10 mouse cellular contexts compared by ENCODE assay signal in the genomic region with DNA sequence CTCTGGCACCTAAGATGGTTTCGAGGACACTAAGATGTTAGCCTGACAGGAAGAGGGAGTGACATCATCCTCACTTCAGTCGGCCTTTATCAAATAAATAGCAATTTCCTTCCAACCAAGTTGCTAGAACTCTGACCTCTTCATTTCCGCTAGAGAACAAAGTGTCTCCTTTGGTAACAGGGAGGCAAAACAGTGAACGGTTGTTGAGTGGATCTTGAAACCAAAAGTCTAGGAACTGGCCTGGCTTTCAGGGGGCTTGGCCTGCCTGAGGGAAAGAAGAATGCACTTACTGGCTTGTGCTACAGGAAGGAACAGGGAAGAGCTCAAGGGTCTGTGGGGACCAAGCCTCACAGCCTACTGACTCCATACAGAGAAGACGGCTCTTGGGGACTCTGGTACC. TPM values are rescaled to one million over a fixed set of nuclear protein-coding genes. Genes with fewer than 3 reads are reported as not detected.
A peak's percentile ranks its signal among the peaks of the same experiment; 100 is the strongest.
DNase-seq lines count a peak whose midpoint lies in the region; ATAC-seq lines count a peak whose summit lies in the region.
"Had no signal": no experiment of that assay in that cellular context is flagged by ENCODE, and none has a peak within 500 bp of the region (broad histone marks: within the 10 kb centered on the region; RNA-seq: fewer than 3 reads in every experiment).

No protein-coding gene starts in this region.

- no peak overlapping the region for H3K9ac ChIP-seq in heart, embryonic 13.5 days
- H3K9ac ChIP-seq in liver, embryonic 15.5 days: no peak overlapping the region
- H3K9ac ChIP-seq in hindbrain, embryonic 12.5 days: no peak overlapping the region

- H3K9me3 ChIP-seq in heart, embryonic 13.5 days: no peaks in the 10 kb centered on the region
- no peaks in the 10 kb centered on the region for H3K9me3 ChIP-seq in liver, embryonic 15.5 days (replicated peaks)
- H3K9me3 ChIP-seq in limb, embryonic 10.5 days (replicated peaks): no peaks in the 10 kb centered on the region
- H3K9me3 ChIP-seq in hindbrain, embryonic 12.5 days (replicated peaks): 0 out of 2 replicates have a peak, but pooled peaks cover 4% of the 10 kb centered on the region

- H3K36me3 ChIP-seq in heart, embryonic 13.5 days: no peaks in the 10 kb centered on the region
- H3K36me3 ChIP-seq in liver, embryonic 15.5 days (replicated peaks): no peaks in the 10 kb centered on the region
- H3K36me3 ChIP-seq in limb, embryonic 10.5 days: no peaks in the 10 kb centered on the region
- 0 out of 2 replicates have a peak, but pooled peaks cover 8% of the 10 kb centered on the region for H3K36me3 ChIP-seq in hindbrain, embryonic 12.5 days

- peak overlapping the region; percentile 70 for H3K27ac ChIP-seq in heart, embryonic 13.5 days (replicated peaks)
- 0 out of 2 replicates have a peak overlapping the region, but pooled peaks have one; percentile 24 for H3K27ac ChIP-seq in liver, embryonic 15.5 days (replicated peaks)
- H3K27ac ChIP-seq in limb, embryonic 10.5 days: no peak overlapping the region
- no peak overlapping the region for H3K27ac ChIP-seq in hindbrain, embryonic 12.5 days

- WGBS in heart, embryonic 13.5 days: 56% methylated on average over 5 of the region's 5 CpGs
- WGBS in liver, embryonic 15.5 days (ENCODE audit: insufficient replicate concordance): 31% methylated on average over 5 of the region's 5 CpGs
- 82% methylated on average over 5 of the region's 5 CpGs for WGBS in limb, embryonic 10.5 days
- WGBS in hindbrain, embryonic 12.5 days: 81% methylated on average over 5 of the region's 5 CpGs

- peak; percentile 23 for DNase-seq in embryo, embryonic 10.5 days (ENCODE audit: low spot score)
- no peak for DNase-seq in embryo, embryonic 9.5 days (ENCODE audit: extremely low spot score)
- DNase-seq in CD4-positive helper T cell, adult 2 months (ENCODE audit: low read depth, low spot score): peak; percentile 68
- no peak for DNase-seq in limb, embryonic 10.5 days (ENCODE audit: low spot score)
- DNase-seq in cerebellum, adult 8-10 months: no peak
- DNase-seq: cerebellum, adult 2 months had no signal

- ATAC-seq in heart, embryonic 13.5 days (ENCODE audit: extremely low read depth, insufficient number of reproducible peaks, low FRiP score, low TSS enrichment): no peak
- no peak for ATAC-seq in liver, embryonic 15.5 days (ENCODE audit: insufficient read depth)
- ATAC-seq in hindbrain, embryonic 12.5 days (ENCODE audit: low FRiP score): no peak
- ATAC-seq: midbrain, embryonic 16.5 days had no signal

- no peak overlapping the region for H3K4me2 ChIP-seq in heart, embryonic 13.5 days
- no peak overlapping the region for H3K4me2 ChIP-seq in liver, embryonic 15.5 days
- H3K4me2 ChIP-seq in hindbrain, embryonic 12.5 days (replicated peaks): no peak overlapping the region

- no peak overlapping the region for H3K4me3 ChIP-seq in heart, embryonic 13.5 days
- H3K4me3 ChIP-seq in liver, embryonic 15.5 days (replicated peaks): no peak overlapping the region
- H3K4me3 ChIP-seq in limb, embryonic 10.5 days: no peak overlapping the region
- no peak overlapping the region for H3K4me3 ChIP-seq in hindbrain, embryonic 12.5 days

- H3K4me1 ChIP-seq in heart, embryonic 13.5 days: peaks cover 47% of the 10 kb centered on the region
- peaks cover 21% of the 10 kb centered on the region for H3K4me1 ChIP-seq in liver, embryonic 15.5 days (replicated peaks)
- H3K4me1 ChIP-seq in limb, embryonic 10.5 days: no peaks in the 10 kb centered on the region
- no peaks in the 10 kb centered on the region for H3K4me1 ChIP-seq in hindbrain, embryonic 12.5 days

- no peaks in the 10 kb centered on the region for H3K27me3 ChIP-seq in heart, embryonic 13.5 days (replicated peaks)
- H3K27me3 ChIP-seq in liver, embryonic 15.5 days: no peaks in the 10 kb centered on the region
- no peaks in the 10 kb centered on the region for H3K27me3 ChIP-seq in limb, embryonic 10.5 days (ENCODE audit: low read depth, poor library complexity, severe bottlenecking)
- H3K27me3 ChIP-seq in hindbrain, embryonic 12.5 days: no peaks in the 10 kb centered on the region

RNA-seq across cellular contexts. Expression of gene Mrpl44, which starts 24.6 kb away (rescaled TPM):
- 43.3 and 49.1 TPM in 2 replicates for polyA plus RNA-seq in heart, embryonic 13.5 days (2015; fragmentation: Nextera tagmentation; extraction: Ambion mirVana)
- 21.8 and 22.9 TPM in 2 replicates for polyA plus RNA-seq in liver, embryonic 15.5 days (2015; fragmentation: Nextera tagmentation; extraction: Ambion mirVana)
- 57.9 and 64.1 TPM in 2 replicates for polyA plus RNA-seq in limb, embryonic 10.5 days (2016; fragmentation: Nextera tagmentation; extraction: Ambion mirVana)
- polyA plus RNA-seq in hindbrain, embryonic 12.5 days (2016; fragmentation: Nextera tagmentation; extraction: Ambion mirVana): 47.6 and 48.2 TPM in 2 replicates

RNA-seq across cellular contexts. Expression of gene Wdfy1, which starts 24.8 kb away (rescaled TPM):
- polyA plus RNA-seq in heart, embryonic 13.5 days (2015; fragmentation: Nextera tagmentation; extraction: Ambion mirVana): 30.1 and 31.8 TPM in 2 replicates
- 14.0 TPM in 2 replicates for polyA plus RNA-seq in liver, embryonic 15.5 days (2015; fragmentation: Nextera tagmentation; extraction: Ambion mirVana)
- 25.7 and 30.6 TPM in 2 replicates for polyA plus RNA-seq in limb, embryonic 10.5 days (2016; fragmentation: Nextera tagmentation; extraction: Ambion mirVana)
- 66.0 and 68.5 TPM in 2 replicates for polyA plus RNA-seq in hindbrain, embryonic 12.5 days (2016; fragmentation: Nextera tagmentation; extraction: Ambion mirVana)

Comparison
In these comparisons a context has a peak if more than half of its experiments do, and no peak if none do; other contexts are left out.
1. DNase-seq: peak in embryo, embryonic 10.5 days (single experiment) and CD4-positive helper T cell, adult 2 months (single experiment); none in embryo, embryonic 9.5 days (single experiment), limb, embryonic 10.5 days (single experiment) and cerebellum, adult 8-10 months (single experiment).
2. H3K27ac ChIP-seq: peak in heart, embryonic 13.5 days (single experiment) and liver, embryonic 15.5 days (single experiment); none in limb, embryonic 10.5 days (single experiment) and hindbrain, embryonic 12.5 days (single experiment).